Mouse (Mus musculus) forebrain, embryonic 15.5 days (tissue): ENCODE data around the gene Mthfd1l. TPM values are rescaled to one million over a fixed set of nuclear protein-coding genes. Genes with fewer than 3 reads are reported as not detected.

Experiments used
- ATAC-seq: fragments of 200-750 bp; cut with Nextera tagmentation; replicated peaks from 2 replicates; pipeline ENCODE4 v1.8.0; 2017; ENCODE audit warnings: mild to moderate bottlenecking, moderate TSS enrichment, moderate library complexity
- H3K27ac ChIP-seq: fragments of 300-500 bp; sonication (generic); replicated peaks from 2 replicates; pipeline ENCODE4 v1.5.1; 2015; ENCODE audit warnings: mild to moderate bottlenecking, inconsistent platforms
- H3K27me3 ChIP-seq: fragments of 300-500 bp; sonication (generic); 2 replicates; pipeline ENCODE4 v1.6.1; 2015; ENCODE audit warnings: inconsistent platforms
- H3K36me3 ChIP-seq: fragments of 300-500 bp; sonication (generic); 2 replicates; pipeline ENCODE4 v1.6.1; 2015; ENCODE audit warnings: mild to moderate bottlenecking, inconsistent platforms
- H3K4me1 ChIP-seq: fragments of 300-500 bp; sonication (generic); 2 replicates; pipeline ENCODE4 v1.6.1; 2015; ENCODE audit warnings: inconsistent platforms
- H3K4me2 ChIP-seq: fragments of 300-500 bp; sonication (generic); replicated peaks from 2 replicates; pipeline ENCODE4 v1.6.1; 2015; ENCODE audit warnings: mild to moderate bottlenecking, inconsistent platforms
- H3K4me3 ChIP-seq: fragments of 300-500 bp; sonication (generic); 2 replicates; pipeline ENCODE4 v1.5.1; 2015; ENCODE audit warnings: mild to moderate bottlenecking, inconsistent platforms
- H3K9ac ChIP-seq: fragments of 300-500 bp; sonication (generic); replicated peaks from 2 replicates; pipeline ENCODE4 v1.6.1; 2015; ENCODE audit warnings: mild to moderate bottlenecking, inconsistent platforms
- H3K9me3 ChIP-seq: fragments of 300-500 bp; sonication (generic); 2 replicates; pipeline ENCODE4 v1.6.1; 2016; ENCODE audit warnings: inconsistent platforms
- WGBS: fragments of 180-500 bp; shearing (Covaris S2); methylation state at CpG from one replicate; pipeline ENCODE4 v1.1.7; 2015; ENCODE audit warnings: mixed read lengths; 5-methylcytosine and 5-hydroxymethylcytosine counted together
- polyA plus RNA-seq: library from polyadenylated mRNA; unstranded; fragments of >200 nt; fragmentation: Nextera tagmentation; extraction: Ambion mirVana; gene quantifications from 2 replicates; pipeline ENCODE4 v1.2.1, GENCODE M21; 2015

Gene Mthfd1l
- polyA plus RNA-seq, 1 experiment from 2014 or later = 3.6 TPM

DNA sequence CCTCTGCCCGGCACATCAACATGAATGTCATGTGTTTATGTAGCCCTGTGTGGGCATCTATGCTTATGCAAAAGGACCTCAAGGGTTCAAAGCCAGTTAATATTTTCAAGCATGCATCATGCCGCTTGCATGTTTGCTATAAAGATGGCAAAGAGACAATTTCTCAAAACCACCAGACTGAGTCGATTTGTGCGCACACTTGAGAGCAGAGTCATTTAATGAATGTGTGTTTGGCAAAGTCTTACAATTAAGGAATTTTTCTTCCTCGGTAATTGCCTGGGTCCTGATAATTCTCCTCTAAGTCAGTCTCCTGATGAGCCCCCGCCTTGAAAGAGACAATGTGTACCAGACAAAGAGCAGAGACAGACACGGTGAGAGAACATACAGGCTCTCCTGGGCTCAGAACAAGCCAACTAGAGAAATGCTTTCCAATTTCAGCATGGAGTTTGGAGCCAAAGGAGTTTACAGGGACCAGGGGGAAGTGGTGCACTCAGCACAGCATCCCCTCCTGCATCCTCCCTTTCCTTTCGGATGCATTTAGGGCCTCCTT lies 186.7 kb downstream of the Mthfd1l start:
- Histone ChIP-seq H3K9me3 (no peaks in the 10 kb centered on the region), H3K4me3 (no peak overlapping the region), H3K4me1 (peaks cover 14% of the 10 kb centered on the region), H3K4me2 (no peak overlapping the region), H3K27ac (no peak overlapping the region), H3K9ac (no peak overlapping the region), H3K27me3 (no peaks in the 10 kb centered on the region), H3K36me3 (no peaks in the 10 kb centered on the region)
- 48% methylated on average over 8 of the region's 8 CpGs for WGBS
- 0 out of 2 replicates have a peak, but pooled peaks have one; percentile 15 for ATAC-seq

DNA sequence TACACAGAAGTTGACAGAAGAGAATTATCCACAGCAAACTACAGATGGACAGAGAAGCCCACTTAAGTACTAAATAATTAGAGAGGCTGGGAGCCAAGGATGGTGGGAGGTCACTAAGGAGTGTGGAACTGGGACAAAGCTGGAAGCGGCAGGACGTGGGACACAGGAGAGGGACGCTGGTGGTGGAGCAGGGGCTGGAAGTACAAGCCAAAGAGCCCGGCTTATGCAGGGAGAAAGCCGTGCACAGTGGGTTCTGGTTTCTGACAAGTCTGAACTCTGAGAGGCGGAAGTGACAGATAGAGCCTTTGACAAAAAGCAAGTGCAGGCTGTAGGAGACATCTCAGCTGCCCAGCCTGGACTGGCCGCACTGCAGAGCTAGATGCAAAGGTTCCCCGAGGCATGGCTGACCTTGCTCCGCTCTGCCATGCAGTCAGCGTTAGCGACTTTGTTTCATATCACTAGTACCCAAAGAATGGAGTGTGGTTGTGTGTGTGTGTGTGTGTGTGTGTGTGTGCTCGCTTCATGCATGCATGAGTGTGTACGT lies 187.4 kb downstream of the Mthfd1l start:
- no peak overlapping the region for H3K27ac ChIP-seq
- no peak overlapping the region for H3K9ac ChIP-seq
- H3K36me3 ChIP-seq = no peaks in the 10 kb centered on the region
- peaks cover 14% of the 10 kb centered on the region for H3K4me1 ChIP-seq
- 60% methylated on average over 13 of the region's 13 CpGs for WGBS
- ATAC-seq = no peak
- no peaks in the 10 kb centered on the region for H3K27me3 ChIP-seq
- no peak overlapping the region for H3K4me2 ChIP-seq
- H3K4me3 ChIP-seq = no peak overlapping the region
- H3K9me3 ChIP-seq = no peaks in the 10 kb centered on the region

DNA sequence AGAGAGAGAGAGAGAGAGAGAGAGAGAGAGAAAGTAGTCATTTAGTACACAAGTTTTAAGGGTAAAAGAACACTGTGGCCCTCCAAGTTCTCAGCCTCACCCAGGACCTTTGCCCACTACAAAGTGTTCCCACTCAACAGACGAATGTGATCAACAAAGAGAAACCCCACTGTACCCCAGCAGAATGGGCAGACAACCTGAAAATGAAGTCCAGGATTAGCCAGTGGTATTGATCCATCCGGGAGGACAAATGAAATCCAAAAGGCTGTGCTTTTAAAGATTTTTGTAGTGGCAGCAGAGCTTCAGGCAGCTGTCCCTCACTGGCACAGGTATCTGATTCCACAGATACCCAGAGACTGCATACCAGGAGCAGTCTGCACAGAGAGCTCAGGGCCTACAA lies 189.1 kb downstream of the Mthfd1l start:
- H3K27me3 ChIP-seq = no peaks in the 10 kb centered on the region
- no peak overlapping the region for H3K4me3 ChIP-seq
- no peak overlapping the region for H3K4me2 ChIP-seq
- 78% methylated on average over 2 of the region's 2 CpGs for WGBS
- no peaks in the 10 kb centered on the region for H3K9me3 ChIP-seq
- no peak for ATAC-seq
- H3K9ac ChIP-seq = no peak overlapping the region
- no peak overlapping the region for H3K27ac ChIP-seq
- H3K4me1 ChIP-seq = peaks cover 14% of the 10 kb centered on the region
- H3K36me3 ChIP-seq = no peaks in the 10 kb centered on the region

DNA sequence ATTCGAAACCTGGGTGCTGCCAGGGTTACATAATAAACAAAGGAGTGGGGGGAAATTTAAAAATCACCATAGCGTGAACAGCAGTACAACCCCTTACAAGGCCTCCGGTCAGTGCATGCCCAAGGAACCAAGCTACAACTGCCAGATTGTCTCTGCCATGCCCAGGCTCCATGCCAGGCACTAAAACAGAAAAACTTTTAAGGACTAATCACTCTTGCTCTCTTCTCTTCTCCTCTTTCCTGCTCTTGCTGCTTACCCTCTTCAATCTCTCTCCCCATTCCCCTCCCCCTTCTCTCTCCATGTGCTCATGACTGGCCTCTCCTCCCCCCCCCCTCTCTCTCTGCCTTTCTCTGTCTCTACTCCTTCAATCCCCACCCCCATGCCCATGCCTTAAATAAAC lies 190.1 kb downstream of the Mthfd1l start:
- Histone ChIP-seq H3K27ac (no peak overlapping the region), H3K9ac (no peak overlapping the region), H3K4me1 (peaks cover 14% of the 10 kb centered on the region), H3K27me3 (no peaks in the 10 kb centered on the region), H3K4me2 (no peak overlapping the region), H3K4me3 (no peak overlapping the region), H3K9me3 (no peaks in the 10 kb centered on the region), H3K36me3 (no peaks in the 10 kb centered on the region)
- ATAC-seq = peak; percentile 58
- 25% methylated on average over 3 of the region's 3 CpGs for WGBS

DNA sequence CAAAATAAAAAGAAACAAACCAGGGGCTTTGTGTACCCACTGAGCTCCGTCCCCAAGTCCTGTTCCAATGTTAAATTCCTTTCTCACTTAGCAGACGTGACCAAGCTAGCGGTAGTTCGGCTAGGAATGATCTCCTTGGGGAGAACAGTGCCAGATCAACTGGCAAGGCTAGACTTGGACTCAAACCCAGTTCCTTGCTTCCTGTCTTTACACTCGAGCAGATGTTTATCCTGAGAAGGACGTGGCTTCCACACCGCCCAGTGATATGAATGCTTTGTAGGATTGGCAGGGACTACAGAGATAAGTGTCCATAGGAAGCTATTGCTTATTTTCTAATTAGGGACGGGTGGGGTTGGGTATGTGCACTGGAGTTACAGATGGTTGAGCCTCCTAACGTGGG lies 191.8 kb downstream of the Mthfd1l start:
- no peaks in the 10 kb centered on the region for H3K9me3 ChIP-seq
- no peaks in the 10 kb centered on the region for H3K27me3 ChIP-seq
- no peak overlapping the region for H3K27ac ChIP-seq
- no peak overlapping the region for H3K4me2 ChIP-seq
- WGBS = 88% methylated on average over 9 of the region's 9 CpGs
- peaks cover 10% of the 10 kb centered on the region for H3K4me1 ChIP-seq
- H3K36me3 ChIP-seq = no peaks in the 10 kb centered on the region
- no peak for ATAC-seq
- H3K9ac ChIP-seq = no peak overlapping the region
- no peak overlapping the region for H3K4me3 ChIP-seq

DNA sequence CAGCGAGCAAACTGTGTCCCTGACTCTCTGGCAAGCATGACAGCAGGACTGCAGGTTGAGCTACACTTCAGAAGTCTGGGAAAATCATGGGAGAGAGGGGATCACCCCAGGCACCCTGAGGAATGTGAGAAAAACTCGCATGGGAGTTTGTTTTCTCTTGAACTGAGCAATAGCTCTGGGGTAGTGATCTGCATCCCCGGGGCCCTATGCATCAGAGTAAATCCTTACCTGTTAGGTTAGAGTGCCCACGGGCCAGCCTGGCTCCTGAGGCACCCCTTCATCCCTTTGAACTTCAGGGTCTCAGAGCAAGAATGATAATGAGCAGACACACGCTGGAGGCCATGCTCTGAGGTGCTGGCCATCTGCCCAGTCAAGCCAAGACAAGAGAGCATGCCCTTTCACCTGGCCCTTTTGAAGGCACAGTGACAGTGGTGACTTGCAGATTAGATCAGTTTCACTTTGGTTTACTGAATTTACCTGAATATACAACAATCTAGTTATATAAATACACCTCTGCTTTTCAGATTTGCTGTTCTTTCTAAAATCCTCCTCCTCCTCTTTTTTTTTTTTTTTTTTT lies 195.4 kb downstream of the Mthfd1l start:
- Histone ChIP-seq H3K36me3 (no peaks in the 10 kb centered on the region), H3K27ac (no peak overlapping the region), H3K4me1 (no peaks in the 10 kb centered on the region), H3K4me2 (no peak overlapping the region), H3K27me3 (no peaks in the 10 kb centered on the region), H3K4me3 (no peak overlapping the region), H3K9ac (no peak overlapping the region), H3K9me3 (no peaks in the 10 kb centered on the region)
- WGBS = 52% methylated on average over 5 of the region's 5 CpGs
- no peak for ATAC-seq

DNA sequence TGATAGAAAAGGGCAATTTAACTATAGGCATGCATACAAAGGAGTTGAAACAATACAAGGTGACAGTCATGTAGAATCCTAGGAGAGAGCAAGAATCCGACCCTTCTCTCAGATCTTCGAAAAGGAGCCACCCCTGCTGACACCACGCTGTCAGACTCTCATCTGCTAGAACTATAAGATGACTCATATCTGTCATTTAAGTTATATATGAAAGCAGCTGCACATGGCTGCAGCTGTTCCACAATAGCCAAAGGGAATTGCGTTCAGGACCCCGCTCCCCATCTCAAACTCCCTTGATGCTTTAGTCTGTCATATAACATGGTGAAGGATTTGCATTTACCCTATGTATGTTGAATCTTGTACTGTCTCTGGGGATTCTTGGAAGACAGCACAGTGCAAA lies 201.3 kb downstream of the Mthfd1l start:
- Histone ChIP-seq H3K4me1 (peaks cover 7% of the 10 kb centered on the region; the same call in 1 of the 2 replicates), H3K27me3 (no peaks in the 10 kb centered on the region), H3K9ac (no peak overlapping the region), H3K27ac (no peak overlapping the region), H3K4me3 (no peak overlapping the region), H3K4me2 (no peak overlapping the region), H3K9me3 (no peaks in the 10 kb centered on the region), H3K36me3 (no peaks in the 10 kb centered on the region)
- no peak for ATAC-seq
- WGBS = 69% methylated on average over 5 of the region's 5 CpGs

DNA sequence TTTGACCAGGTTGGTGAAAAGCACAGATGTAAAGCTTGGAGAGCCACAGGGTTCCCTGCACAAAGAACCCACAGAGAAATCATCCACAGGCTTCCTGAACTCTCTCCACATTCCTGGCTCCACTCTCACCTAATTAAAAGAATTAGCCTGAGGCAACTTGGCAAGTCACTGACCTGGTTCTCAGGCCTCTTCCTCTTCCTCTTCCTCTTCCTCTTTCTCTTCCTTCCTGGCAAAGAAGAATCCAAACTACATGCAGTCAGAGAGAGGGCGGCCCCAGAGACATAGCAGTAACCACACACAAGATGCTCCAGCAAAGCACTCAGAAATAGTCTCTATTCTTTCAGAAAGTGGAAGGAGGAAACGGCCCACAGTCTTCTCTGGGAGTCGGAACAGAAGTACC lies 201.8 kb downstream of the Mthfd1l start:
- no peak overlapping the region for H3K27ac ChIP-seq
- no peak for ATAC-seq

DNA sequence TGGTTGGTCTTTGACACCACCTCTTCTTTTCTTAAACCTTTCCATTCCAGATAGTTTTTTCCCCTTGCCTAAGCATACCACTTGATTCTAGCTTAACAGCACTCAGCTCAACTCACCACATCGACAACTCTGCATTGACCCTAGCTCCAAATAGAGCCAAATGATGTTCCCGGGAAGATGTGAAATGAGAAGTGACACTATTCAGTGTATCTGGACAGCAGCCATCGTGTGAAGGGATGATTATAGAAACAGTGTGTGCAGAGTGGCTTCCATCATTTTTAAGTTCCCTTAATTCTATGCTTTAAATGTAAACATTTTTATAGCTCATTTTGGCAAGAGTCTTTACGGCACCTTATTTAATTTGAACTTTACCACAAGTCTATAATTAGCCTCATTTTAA lies 204.4 kb downstream of the Mthfd1l start:
- no peaks in the 10 kb centered on the region for H3K27me3 ChIP-seq
- H3K4me2 ChIP-seq = no peak overlapping the region
- peaks cover 7% of the 10 kb centered on the region; the same call in 1 of the 2 replicates for H3K4me1 ChIP-seq
- no peaks in the 10 kb centered on the region for H3K36me3 ChIP-seq
- H3K9me3 ChIP-seq = no peaks in the 10 kb centered on the region
- no peak for ATAC-seq
- no peak overlapping the region for H3K27ac ChIP-seq
- H3K4me3 ChIP-seq = no peak overlapping the region
- H3K9ac ChIP-seq = no peak overlapping the region
- 81% methylated on average over 4 of the region's 4 CpGs for WGBS

More for the DNA sequence above, 201.8 kb downstream of the Mthfd1l start:
- Histone ChIP-seq H3K9me3 (no peaks in the 10 kb centered on the region), H3K27me3 (no peaks in the 10 kb centered on the region), H3K4me3 (no peak overlapping the region), H3K4me2 (no peak overlapping the region), H3K9ac (no peak overlapping the region), H3K4me1 (peaks cover 7% of the 10 kb centered on the region; the same call in 1 of the 2 replicates), H3K36me3 (no peaks in the 10 kb centered on the region)
- 87% methylated on average over 3 of the region's 3 CpGs for WGBS

DNA sequence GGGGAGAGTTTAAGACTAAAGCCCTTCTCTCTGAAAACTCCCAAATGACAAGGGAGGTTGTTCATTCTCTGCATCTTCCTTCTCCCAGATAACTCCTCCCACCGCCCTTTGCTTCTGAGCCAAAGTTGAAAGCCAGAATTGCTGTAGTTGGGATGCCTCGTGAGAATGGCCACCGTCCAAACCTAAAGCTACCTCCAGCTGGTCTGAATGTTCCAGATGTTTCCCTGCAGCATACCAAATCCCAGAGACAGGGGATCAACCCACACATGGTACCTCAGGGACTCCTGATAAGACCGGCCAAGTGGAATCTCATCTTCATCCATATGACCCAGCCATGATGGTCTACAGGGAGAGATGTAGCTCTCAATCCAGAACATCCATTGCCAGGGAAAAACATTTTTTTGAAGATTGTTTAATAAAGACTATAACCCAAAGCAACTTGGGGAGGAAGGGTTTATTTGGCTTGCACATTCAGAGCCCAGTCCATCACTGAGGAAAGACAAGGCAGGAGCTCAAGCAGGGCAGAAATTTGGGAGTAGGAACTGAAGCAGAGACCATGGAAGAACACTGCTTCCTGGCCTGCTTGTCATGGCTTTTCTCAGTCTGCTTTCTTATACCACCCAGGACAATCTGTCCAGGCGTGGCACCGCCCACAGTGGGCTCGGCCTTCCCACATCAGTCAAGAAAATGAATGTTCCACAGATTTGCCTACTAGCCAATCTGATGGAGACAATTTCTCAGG lies 206.3 kb downstream of the Mthfd1l start:
- H3K9me3 ChIP-seq = no peaks in the 10 kb centered on the region
- H3K36me3 ChIP-seq = no peaks in the 10 kb centered on the region
- no peak overlapping the region for H3K4me2 ChIP-seq
- 91% methylated on average over 7 of the region's 7 CpGs for WGBS
- H3K9ac ChIP-seq = no peak overlapping the region
- H3K27me3 ChIP-seq = no peaks in the 10 kb centered on the region
- no peak overlapping the region for H3K4me3 ChIP-seq
- H3K27ac ChIP-seq = no peak overlapping the region
- peaks cover 2% of the 10 kb centered on the region; the same call in 1 of the 2 replicates for H3K4me1 ChIP-seq
- no peak for ATAC-seq

DNA sequence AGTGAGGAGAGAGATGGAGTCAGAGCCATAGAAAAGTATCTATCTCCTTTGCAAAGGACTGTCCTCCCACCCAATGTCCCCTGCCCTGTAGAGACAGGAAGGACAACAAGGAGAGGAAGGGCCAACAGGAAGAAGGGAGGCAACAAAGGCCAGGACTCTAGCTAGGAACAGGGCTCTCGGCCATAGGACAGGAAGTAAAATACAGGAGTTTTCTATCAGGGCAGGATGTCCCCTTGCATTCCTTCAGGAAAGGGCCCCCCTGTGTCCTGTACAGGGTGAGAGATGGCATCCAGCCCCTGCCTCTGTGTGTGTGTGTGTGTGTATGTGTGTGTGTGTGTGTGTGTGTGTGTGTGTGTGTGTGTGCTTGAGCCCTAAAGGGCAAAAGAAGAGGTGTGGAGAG lies 209.0 kb downstream of the Mthfd1l start:
- Histone ChIP-seq H3K4me1 (no peaks in the 10 kb centered on the region), H3K9ac (no peak overlapping the region), H3K4me2 (no peak overlapping the region), H3K27me3 (no peaks in the 10 kb centered on the region), H3K36me3 (no peaks in the 10 kb centered on the region), H3K4me3 (no peak overlapping the region), H3K9me3 (no peaks in the 10 kb centered on the region), H3K27ac (no peak overlapping the region)
- no peak for ATAC-seq
- WGBS = 87% methylated on average over 1 of the region's 1 CpGs

DNA sequence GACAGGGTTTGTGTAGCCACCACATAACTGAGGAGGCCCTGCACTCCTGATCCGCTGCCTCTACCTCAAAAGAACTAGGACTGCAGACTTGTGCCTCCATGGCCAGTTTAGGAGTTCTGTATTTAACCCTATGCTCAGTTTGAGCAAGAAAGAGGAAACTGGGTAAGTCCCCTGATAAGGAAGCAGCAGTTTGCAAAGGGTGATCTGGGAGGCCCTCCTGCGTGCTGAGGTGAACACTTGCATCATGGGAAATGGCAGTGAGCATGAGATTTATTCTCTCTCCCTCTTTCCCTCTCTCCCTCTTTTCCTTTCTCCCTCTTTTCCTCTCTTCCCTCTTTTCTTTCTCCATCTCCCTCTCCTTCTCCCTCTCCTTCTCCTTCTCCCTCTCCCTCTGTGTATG lies 209.5 kb downstream of the Mthfd1l start:
- H3K36me3 ChIP-seq = no peaks in the 10 kb centered on the region
- H3K4me1 ChIP-seq = no peaks in the 10 kb centered on the region
- no peak overlapping the region for H3K4me2 ChIP-seq
- H3K27ac ChIP-seq = no peak overlapping the region
- no peak overlapping the region for H3K4me3 ChIP-seq
- H3K27me3 ChIP-seq = no peaks in the 10 kb centered on the region
- no peak overlapping the region for H3K9ac ChIP-seq
- ATAC-seq = no peak
- WGBS = 83% methylated on average over 2 of the region's 2 CpGs
- H3K9me3 ChIP-seq = no peaks in the 10 kb centered on the region
